Mouse (Mus musculus) heart, postnatal 0 days (tissue): ENCODE data around the gene Dvl2.

Experiments used
- CTCF ChIP-seq: IDR thresholded peaks from 2 replicates; pipeline ENCODE4 v1.5.1; 2016; ENCODE audit warnings: antibody characterized with exemption, control low read depth, low read depth
- EP300 ChIP-seq: IDR thresholded peaks from 2 replicates; pipeline ENCODE4 v1.6.1; 2016; ENCODE audit warnings: antibody characterized with exemption, low read depth

DNA sequence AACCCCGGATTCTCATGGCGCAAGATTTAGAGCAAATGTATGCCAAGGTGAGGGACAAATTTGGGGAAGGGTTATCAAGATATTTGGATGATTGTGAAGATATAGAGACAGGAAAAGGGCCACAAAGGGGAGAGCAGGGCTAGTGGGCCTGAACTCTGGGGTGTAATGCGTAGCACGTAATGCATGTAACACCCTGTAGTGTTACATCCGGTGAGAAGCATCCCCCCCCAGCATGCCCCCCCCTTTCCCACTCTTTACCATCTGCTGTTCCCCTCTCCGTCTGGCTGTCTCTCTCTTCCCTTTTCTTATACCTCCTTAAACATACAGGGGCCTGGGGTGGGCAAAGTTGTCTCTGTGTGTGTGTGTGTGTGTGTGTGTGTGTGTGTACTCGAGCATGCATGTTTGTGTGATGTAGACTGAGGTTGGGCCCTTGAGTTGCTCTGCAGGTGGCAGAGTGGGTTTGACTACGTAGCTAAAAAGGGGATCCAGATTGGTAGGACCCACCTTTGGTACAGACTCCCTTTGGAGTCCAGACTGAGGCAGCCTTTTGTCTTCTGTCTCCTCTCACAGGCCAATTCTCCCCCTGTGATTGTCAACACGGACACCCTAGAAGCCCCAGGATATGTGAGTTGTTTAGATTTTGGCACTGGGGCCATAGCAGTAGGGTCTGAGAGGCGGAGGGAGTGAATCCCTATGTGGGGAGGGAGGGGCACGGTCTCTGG, 29.6 kb downstream of the Dvl2 start:
- TF ChIP-seq CTCF (no peak), EP300 (no peak)
